Mouse (Mus musculus) cerebellum, adult 9-10 months (tissue): Measurements from ENCODE around the gene Coro7.
A peak's percentile ranks its signal among the peaks of the same experiment; 100 is the strongest.
"Not testable (repeated sequence)": the region's sequence is repeated elsewhere in the genome, so short reads cannot be mapped to it uniquely, and the experiment has no call there.

Experiments
- DNase-seq: peaks from one replicate; pipeline ENCODE4 v3.0.0; 2022

The Coro7 gene

DNA sequence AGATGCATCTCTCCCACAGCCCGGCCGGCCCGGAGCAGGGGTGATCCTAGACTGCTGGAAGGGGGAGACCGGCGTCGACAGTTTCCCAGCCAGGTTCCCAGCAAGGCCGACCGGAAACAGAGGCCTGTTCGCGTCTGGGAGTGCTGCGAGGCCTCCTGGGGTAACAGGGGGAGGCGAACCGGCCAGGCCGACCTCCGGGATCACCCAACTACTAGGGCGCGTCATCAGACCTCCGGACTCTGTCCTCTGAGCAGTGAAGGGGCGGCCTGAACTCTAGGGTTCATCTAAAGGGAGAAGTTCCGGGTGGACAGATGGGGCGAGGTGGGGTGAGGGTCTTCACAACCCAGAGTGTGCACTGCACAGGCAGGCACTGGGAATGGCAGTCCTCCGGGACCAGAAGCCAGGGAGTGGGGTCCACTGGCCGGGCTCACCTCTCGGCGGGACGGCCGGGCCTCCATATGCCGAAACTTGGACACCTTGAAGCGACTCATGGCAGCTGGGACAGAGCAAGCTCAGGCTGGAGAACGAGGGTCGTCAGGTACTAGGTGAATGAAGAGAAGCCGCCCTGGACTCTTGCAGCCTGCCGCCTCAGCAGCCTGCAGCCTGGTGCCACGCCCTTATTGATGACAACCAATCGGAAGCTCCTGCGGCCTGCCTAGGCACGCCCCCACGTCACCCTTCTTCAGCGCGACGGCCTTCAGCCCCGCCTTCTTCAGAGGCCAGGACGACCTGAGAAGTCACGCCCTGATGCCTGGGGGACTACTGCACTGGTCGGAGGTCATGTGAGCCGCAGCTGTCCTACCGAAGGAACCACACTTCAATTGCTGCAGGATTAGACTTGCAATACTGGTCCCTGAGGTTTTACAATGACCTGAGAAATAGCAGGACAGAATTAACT is at the start of gene Coro7:
Gene Coro7, minus strand, starts transcription at position 657 of the 898 bp plus-strand sequence.
- peak; percentile 93 for DNase-seq

DNA sequence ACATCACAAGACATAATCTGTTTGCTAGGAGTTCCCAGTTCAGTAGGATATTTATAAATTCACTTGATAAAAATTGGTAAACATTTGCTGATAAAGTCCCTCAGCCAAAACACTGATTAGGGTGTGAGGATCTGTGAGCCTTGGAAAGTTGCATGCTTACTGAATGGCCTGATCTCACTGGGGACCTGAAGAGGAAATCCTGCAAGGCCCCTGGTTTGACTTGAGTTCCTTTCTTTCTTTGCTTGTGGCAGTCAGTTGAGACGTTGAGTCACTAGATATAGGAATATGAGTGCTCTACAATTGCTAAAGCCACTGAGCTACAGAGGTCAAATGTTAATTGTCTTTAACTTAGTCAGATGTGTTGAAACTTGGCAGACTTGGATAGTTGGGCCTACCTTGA is 48.4 kb upstream of the Coro7 start:
- no peak for DNase-seq

GRCm38 (mm10) chr16:4727526-4727925 is 47.9 kb upstream of the Coro7 start:
- DNase-seq: no peak

DNA sequence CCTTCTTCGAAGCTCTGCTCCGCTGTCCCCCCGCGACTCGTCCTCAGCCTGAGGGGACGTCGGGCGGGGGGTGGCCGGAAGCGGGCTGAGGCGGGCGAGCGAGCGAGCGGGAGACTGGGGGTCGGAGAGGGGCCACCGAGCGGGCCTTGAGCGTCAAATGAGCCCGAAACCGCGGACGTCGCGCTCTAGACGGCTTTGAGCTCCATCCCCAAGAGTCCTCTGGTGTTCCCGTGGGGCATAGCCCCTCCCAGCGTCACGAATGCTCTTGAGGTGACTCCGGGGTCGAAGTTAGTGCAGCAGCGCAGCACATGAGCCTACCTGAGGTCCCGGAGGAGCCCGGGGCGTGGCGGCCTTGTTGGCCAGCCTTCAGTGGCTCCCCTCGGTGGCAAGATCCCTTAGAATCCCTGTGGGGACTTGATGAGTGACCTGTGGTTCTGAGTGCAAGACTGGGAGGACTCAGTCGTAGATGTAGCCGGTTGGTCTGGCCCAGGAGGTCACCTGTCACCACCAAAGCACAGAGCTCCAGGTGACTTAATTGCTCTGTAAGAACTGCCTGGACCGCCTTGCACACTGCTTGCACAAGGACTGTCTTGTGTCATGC is 47.1 kb upstream of the Coro7 start:
- peak; percentile 57 for DNase-seq

GRCm38 (mm10) chr16:4725780-4726527 is 46.4 kb upstream of the Coro7 start, which contains the start of gene Hmox2:
Hmox2 (plus strand) TSS chr16:4726361.
- peak; percentile 92 for DNase-seq

GRCm38 (mm10) chr16:4725266-4725665 is 45.7 kb upstream of the Coro7 start:
- DNase-seq: no peak

GRCm38 (mm10) chr16:4722915-4723209 is 43.3 kb upstream of the Coro7 start:
- DNase-seq: no peak

DNA sequence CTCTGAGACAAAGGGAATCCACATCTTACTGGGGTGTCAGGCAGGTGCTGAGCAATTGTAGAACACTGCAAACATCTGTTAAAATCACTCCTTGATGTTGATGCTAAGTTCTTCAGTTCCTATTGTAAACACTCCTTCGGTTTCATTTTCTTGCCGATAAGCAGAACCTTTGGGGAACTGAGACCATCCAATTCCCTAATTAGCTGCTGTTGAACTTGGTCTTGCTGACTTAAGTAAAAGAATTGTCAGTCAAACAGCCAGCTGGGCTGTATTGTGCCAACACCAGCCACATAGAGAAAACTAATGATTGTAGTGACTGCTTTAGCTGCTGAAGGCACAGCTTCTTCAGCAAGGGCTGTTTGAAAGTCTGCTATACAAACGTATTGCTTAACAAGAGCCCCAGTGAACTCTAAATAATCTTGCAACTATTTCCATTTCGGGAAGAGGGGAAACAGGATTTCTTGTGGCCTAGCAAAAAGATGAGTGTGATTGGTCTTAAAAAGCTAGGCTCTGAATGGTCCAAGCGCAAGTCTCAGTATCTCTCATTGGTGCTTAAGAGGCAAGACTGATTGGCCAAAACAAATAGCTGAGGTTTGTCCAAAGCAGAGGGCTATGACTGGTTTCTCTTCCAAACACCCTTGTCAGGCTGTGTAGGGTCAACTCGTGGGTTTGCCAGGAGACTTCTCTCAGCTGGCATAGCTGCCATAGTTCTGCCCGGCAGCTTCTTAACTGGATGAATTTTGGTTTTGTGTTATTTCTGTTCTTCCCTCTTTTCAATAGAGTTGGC is 42.7 kb upstream of the Coro7 start:
- no peak for DNase-seq

DNA sequence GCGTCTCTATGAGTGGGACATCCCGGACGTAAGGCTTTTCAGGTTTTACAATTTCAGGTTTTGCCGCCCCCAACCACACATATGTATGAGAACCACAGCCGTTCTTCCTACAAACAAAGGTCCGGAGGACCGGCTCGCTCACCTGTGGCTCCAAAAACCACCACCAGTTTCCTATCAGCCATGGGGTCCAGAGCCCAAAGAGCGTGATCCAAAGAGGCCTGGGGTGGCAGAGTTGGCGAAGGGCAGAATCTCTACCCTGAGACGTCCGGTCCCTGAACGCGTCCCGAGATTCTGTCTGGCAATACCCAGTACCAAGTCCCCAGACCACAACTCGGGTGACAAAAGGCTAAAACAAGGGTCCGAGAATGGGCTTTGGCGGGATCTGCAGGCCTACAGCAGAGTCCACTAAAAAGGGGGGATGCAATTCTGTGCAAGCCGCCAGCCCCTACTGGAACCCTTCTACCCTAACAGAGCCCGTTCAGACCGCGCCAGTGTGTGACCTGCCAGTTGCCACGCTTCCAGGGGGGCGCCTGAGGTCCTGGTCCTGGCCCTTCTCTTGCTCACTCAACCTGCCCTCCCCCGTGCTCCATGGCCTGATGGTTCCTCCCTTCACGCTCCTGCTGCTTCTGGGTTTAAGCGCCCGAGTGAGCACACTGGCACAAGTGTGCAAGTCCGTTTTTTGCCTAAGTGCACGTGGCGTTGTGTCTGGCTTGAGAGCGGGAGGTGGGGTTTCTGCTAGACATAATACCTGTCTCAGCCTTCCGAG is 39.4 kb upstream of the Coro7 start, which contains the start of gene Nmral1:
Gene Nmral1, minus strand, starts transcription at position 604 of the 766 bp plus-strand sequence.
- peak; percentile 84 for DNase-seq

- no peak for DNase-seq
Observed at GRCm38 (mm10) chr16:4717866-4718265, 38.3 kb upstream of the Coro7 start.

GRCm38 (mm10) chr16:4713861-4714710 is 34.5 kb upstream of the Coro7 start:
- peak; percentile 79 for DNase-seq

DNA sequence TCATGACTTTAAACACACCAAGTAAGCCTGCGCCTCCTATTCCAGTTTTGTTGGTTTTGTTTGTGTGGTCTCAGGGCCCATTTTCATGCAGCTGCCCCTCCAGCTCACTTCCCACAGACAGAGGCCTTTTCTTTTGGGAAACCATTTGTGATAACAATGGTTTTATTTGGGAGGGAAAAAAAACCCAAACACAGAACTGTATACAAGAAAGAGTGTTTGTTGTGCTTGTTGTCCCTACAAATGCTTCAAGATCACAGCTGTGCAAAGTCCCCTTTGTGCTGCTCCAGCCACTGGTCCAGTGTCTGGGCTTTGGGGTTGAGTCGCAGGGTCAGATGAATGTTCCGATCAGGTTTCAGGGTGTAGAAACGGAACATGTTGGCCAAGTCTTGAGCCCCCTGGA is 31.6 kb upstream of the Coro7 start:
- DNase-seq: no peak

DNA sequence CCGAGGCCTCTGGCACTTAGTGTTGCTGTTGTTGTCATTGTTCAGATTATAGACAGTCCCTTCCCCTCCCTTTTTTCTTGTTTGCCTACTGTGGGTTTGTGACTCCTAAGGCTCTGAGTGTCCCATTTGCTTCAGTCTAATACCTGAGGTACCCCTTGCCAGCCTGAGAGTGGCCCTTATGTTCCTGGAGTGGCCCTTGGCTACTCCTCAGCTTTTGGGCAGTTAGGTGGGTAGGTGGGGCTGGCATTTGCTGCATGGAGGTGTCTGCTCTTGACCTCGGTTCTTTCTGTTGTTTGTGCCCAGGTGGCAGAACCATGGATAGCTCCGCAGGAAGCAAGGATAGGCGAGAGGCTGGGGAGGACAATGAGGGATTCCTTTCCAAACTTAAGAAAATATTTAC is 26.0 kb upstream of the Coro7 start:
- no peak for DNase-seq

DNA sequence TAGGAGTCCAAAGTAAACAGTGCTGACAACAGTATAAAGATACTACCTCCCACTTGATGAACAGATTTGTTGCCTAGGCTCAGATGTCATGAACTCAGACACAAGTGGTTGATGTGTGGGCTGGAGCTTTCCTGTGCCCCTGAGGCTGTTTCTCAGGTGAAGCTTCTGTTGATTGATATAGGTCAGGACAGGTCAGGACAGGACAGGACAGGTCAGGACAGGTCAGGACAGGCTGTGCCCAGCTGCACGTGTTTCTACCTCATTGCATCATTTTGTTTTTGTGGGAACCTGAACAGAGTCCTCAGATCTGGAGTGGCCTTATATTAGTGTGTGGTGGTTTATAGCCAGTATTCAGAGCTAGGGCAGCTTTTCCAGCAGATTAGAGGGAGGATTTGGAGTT is 23.1 kb upstream of the Coro7 start:
- no peak for DNase-seq

- no peak for DNase-seq
Observed at GRCm38 (mm10) chr16:4701211-4701610, 21.6 kb upstream of the Coro7 start.

GRCm38 (mm10) chr16:4689371-4689770 is 9.8 kb upstream of the Coro7 start:
- DNase-seq: not testable (repeated sequence)

DNA sequence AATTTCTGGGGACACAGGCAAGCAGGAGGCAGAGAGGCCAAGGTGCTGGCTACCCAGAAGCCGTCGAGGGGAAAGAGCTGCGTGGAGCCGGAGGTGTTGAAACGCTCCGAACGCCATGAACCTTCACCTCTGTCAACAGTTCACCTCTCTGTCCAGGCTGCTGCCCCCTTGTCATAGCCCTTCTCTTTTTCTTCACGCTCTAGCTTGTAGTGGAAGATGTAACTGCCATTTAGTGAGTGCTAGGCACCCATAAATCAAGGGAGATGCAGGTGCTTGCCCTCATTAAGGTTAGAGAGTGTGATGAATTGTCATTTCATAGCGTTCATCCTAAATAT is 4.8 kb upstream of the Coro7 start:
- no peak for DNase-seq

- peak; percentile 95 for DNase-seq
Observed at GRCm38 (mm10) chr16:4683581-4684456, 4.2 kb upstream of the Coro7 start.

DNA sequence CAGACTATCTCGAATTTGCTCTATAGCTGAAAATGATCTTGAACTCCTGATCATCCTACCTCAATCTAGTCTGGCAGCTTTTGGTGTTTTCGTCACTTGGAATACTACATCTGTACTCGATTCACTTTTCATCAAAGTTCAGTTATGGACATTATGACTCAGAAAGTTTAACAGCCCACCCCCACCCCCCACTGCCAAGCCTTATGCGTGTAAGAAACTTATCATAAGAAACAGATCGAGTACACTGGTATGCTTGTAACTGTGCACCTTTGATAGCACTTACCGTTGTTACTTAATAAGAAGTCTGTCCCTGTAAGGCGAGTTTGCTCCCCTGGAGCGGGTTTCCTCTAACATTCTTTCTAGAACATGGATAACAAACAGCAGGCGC is 3.6 kb upstream of the Coro7 start:
- DNase-seq: no peak

DNA sequence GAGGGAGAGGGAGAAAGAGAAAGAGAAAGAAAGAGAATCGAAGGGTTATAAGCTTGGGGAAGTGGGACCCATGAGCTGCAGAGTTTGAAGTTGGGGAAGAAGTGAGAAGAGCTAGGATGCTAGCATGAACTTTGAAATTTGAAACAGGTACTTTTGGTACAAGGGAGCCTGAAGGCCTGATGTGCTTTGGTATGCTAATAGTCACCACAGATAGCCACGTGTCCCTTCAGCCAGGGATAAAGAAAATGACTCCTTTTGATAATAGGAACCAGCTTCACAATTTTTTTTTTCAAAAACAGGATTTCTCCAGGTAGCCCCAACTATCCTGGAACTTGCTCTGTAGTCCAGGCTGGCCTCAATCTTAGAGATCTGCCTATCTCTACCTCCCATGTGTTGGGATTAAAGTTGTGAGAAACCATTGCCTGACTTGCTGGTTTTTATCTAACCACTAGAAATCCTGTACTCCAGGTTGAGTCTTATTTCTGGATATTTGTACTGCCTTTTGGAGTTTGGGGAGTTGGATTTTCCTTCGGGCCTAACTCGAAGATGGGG is 3.1 kb upstream of the Coro7 start:
- DNase-seq: peak; percentile 47
